Mouse (Mus musculus): ENCODE measurements around the gene Ccdc141.

Ccdc141 gene

GRCm38 (mm10) chr2:77173821-77174220 is 3.4 kb upstream of the Ccdc141 start:
- no peak for DNase-seq (ENCODE audit: low spot score)

GRCm38 (mm10) chr2:77173366-77173765 is 2.9 kb upstream of the Ccdc141 start:
- no peak for DNase-seq (ENCODE audit: low spot score)

GRCm38 (mm10) chr2:77172241-77172671 is 1.8 kb upstream of the Ccdc141 start:
- no peak for DNase-seq (ENCODE audit: low spot score)

- DNase-seq (ENCODE audit: low spot score): no peak
Observed at GRCm38 (mm10) chr2:77171444-77172240, 1.2 kb upstream of the Ccdc141 start.

GRCm38 (mm10) chr2:77169916-77170632 is 362 bp downstream of the Ccdc141 start:
- DNase-seq (ENCODE audit: low spot score): peak; percentile 19

GRCm38 (mm10) chr2:77169218-77169617 is 1.2 kb downstream of the Ccdc141 start:
- DNase-seq (ENCODE audit: low spot score): no peak

- no peak for DNase-seq (ENCODE audit: low spot score)
Observed at GRCm38 (mm10) chr2:77168781-77169180, 1.7 kb downstream of the Ccdc141 start.

GRCm38 (mm10) chr2:77168081-77168685 is 2.3 kb downstream of the Ccdc141 start:
- DNase-seq (ENCODE audit: low spot score): no peak

GRCm38 (mm10) chr2:77166366-77166765 is 4.1 kb downstream of the Ccdc141 start:
- DNase-seq (ENCODE audit: low spot score): no peak

GRCm38 (mm10) chr2:77164662-77165061 is 5.8 kb downstream of the Ccdc141 start:
- DNase-seq (ENCODE audit: low spot score): no peak

- DNase-seq (ENCODE audit: low spot score): no peak
Observed at GRCm38 (mm10) chr2:77163381-77163780, 7.1 kb downstream of the Ccdc141 start.

GRCm38 (mm10) chr2:77162135-77162534 is 8.3 kb downstream of the Ccdc141 start:
- DNase-seq (ENCODE audit: low spot score): no peak

GRCm38 (mm10) chr2:77157546-77157945 is 12.9 kb downstream of the Ccdc141 start:
- no peak for DNase-seq (ENCODE audit: low spot score)

- no peak for DNase-seq (ENCODE audit: low spot score)
Observed at GRCm38 (mm10) chr2:77154080-77154479, 16.4 kb downstream of the Ccdc141 start.

- no peak for DNase-seq (ENCODE audit: low spot score)
Observed at GRCm38 (mm10) chr2:77151255-77151654, 19.2 kb downstream of the Ccdc141 start.

- DNase-seq (ENCODE audit: low spot score): no peak
Observed at GRCm38 (mm10) chr2:77149576-77149975, 20.9 kb downstream of the Ccdc141 start.

- DNase-seq (ENCODE audit: low spot score): no peak
Observed at GRCm38 (mm10) chr2:77148215-77148614, 22.2 kb downstream of the Ccdc141 start.

- no peak for DNase-seq (ENCODE audit: low spot score)
Observed at GRCm38 (mm10) chr2:77146968-77147367, 23.5 kb downstream of the Ccdc141 start.

- DNase-seq (ENCODE audit: low spot score): no peak
Observed at GRCm38 (mm10) chr2:77146291-77146690, 24.1 kb downstream of the Ccdc141 start.

GRCm38 (mm10) chr2:77143536-77143935 is 26.9 kb downstream of the Ccdc141 start:
- DNase-seq (ENCODE audit: low spot score): no peak

- DNase-seq (ENCODE audit: low spot score): no peak
Observed at GRCm38 (mm10) chr2:77138879-77139278, 31.6 kb downstream of the Ccdc141 start.

- DNase-seq (ENCODE audit: low spot score): no peak
Observed at GRCm38 (mm10) chr2:77134906-77135305, 35.5 kb downstream of the Ccdc141 start.

- no peak for DNase-seq (ENCODE audit: low spot score)
Observed at GRCm38 (mm10) chr2:77133407-77133806, 37.0 kb downstream of the Ccdc141 start.

Measured in T-cell, adult 2 months (primary cell).